Comparison of ENCODE assay signal across 20 mouse cellular contexts in the genomic region with DNA sequence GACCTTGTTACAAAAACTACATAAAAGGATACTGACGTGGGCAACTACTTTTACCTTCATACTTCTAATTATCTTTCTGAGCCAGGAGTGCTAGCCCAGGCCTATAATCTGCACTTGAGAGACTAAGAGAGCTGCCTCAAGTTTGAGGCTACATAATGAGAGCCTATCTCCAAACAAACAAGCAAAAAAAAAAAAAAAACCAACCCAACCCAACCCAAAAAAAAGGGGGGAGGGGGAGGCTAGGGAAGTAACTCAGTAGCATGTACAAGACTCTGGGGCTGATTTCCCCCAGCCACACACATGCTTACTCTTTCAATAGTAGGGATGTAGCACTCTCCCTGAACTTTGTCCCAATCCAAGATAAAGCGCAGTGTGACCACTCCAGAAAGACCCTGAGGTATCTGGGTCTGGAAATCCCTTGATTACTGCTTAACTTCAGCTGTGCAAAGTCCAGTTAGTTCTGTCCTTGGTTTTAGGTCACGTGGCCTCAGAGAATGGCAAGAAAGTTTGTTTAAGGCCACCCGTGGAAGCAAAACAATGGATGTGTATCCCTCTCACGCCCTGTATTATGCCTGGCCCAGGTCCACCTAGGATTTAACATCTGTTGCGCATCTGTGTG. TPM values are rescaled to one million over a fixed set of nuclear protein-coding genes. Genes with fewer than 3 reads are reported as not detected.
DNase-seq lines count a peak whose midpoint lies in the region; ATAC-seq and TF ChIP-seq lines count a peak whose summit lies in the region.
"Had no signal": no experiment of that assay in that cellular context is flagged by ENCODE, and none has a peak within 500 bp of the region (broad histone marks: within the 10 kb centered on the region; RNA-seq: fewer than 3 reads in every experiment).

No protein-coding gene starts in this region.

- 74% methylated on average over 6 of the region's 6 CpGs for WGBS in kidney, embryonic 14.5 days
- 59% methylated on average over 6 of the region's 6 CpGs for WGBS in intestine, embryonic 15.5 days

- ATAC-seq in kidney, embryonic 14.5 days (ENCODE audit: low FRiP score, low TSS enrichment): no peak
- ATAC-seq in intestine, embryonic 15.5 days: peak; percentile 49
- ATAC-seq: hindbrain, postnatal 0 days; lung, postnatal 0 days had no signal

- no peaks in the 10 kb centered on the region for H3K4me1 ChIP-seq in kidney, embryonic 14.5 days (ENCODE audit: control insufficient read depth, insufficient read depth, low read length)
- no peaks in the 10 kb centered on the region for H3K4me1 ChIP-seq in intestine, embryonic 15.5 days (replicated peaks)
- H3K4me1 ChIP-seq: heart, embryonic 10.5 days had no signal

- H3K27ac ChIP-seq in kidney, embryonic 14.5 days (ENCODE audit: low read depth, low read length): no peak overlapping the region
- H3K27ac ChIP-seq in intestine, embryonic 15.5 days: no peak overlapping the region
- H3K27ac ChIP-seq: embryonic facial prominence, embryonic 10.5 days; heart, embryonic 10.5 days; hindbrain, embryonic 10.5 days; hindbrain, postnatal 0 days; layer of hippocampus, adult 2 months had no signal

- H3K79me3 ChIP-seq in C2C12 (ENCODE audit: low read depth): no peaks in the 10 kb centered on the region

- no peaks in the 10 kb centered on the region for H3K9me3 ChIP-seq in kidney, embryonic 14.5 days (ENCODE audit: control insufficient read depth, low read length)
- no peaks in the 10 kb centered on the region for H3K9me3 ChIP-seq in intestine, embryonic 15.5 days
- H3K9me3 ChIP-seq: embryonic facial prominence, embryonic 10.5 days; heart, embryonic 10.5 days; hindbrain, embryonic 10.5 days had no signal

- H3K4me2 ChIP-seq in kidney, embryonic 14.5 days (replicated peaks; ENCODE audit: low read depth, low read length): no peak overlapping the region
- no peak overlapping the region for H3K4me2 ChIP-seq in intestine, embryonic 15.5 days (replicated peaks)

- no peaks in the 10 kb centered on the region for H3K79me2 ChIP-seq in C2C12 (ENCODE audit: control insufficient read depth, insufficient read depth)

- TF ChIP-seq CTCF in C2C12 (IDR thresholded peaks at IDR 0.05; ENCODE audit: control insufficient read depth, insufficient read depth, insufficient read length): no peak

- no peaks in the 10 kb centered on the region for H3K27me3 ChIP-seq in kidney, embryonic 14.5 days (ENCODE audit: control insufficient read depth, insufficient read depth, low read length)
- H3K27me3 ChIP-seq in C2C12 (ENCODE audit: control insufficient read depth, insufficient read depth, insufficient read length): no peaks in the 10 kb centered on the region
- H3K27me3 ChIP-seq in intestine, embryonic 15.5 days (replicated peaks): no peaks in the 10 kb centered on the region

- H3K4me3 ChIP-seq in kidney, embryonic 14.5 days (ENCODE audit: low read length): no peak overlapping the region
- no peak overlapping the region for H3K4me3 ChIP-seq in C2C12 (ENCODE audit: insufficient read depth, poor library complexity, severe bottlenecking)
- no peak overlapping the region for H3K4me3 ChIP-seq in intestine, embryonic 15.5 days (replicated peaks)
- H3K4me3 ChIP-seq: embryonic facial prominence, embryonic 10.5 days; heart, embryonic 10.5 days; hindbrain, embryonic 10.5 days; layer of hippocampus, adult 2 months had no signal

- H3ac ChIP-seq in C2C12 (ENCODE audit: control insufficient read depth, insufficient read length, low read depth): no peak overlapping the region

- H3K36me3 ChIP-seq in kidney, embryonic 14.5 days (ENCODE audit: control insufficient read depth, insufficient read depth, low read length): no peaks in the 10 kb centered on the region
- no peaks in the 10 kb centered on the region for H3K36me3 ChIP-seq in C2C12 (ENCODE audit: control insufficient read depth, insufficient read depth)
- H3K36me3 ChIP-seq in intestine, embryonic 15.5 days: no peaks in the 10 kb centered on the region
- H3K36me3 ChIP-seq: embryonic facial prominence, embryonic 10.5 days; heart, embryonic 10.5 days; hindbrain, embryonic 10.5 days had no signal

- no peak overlapping the region for H3K9ac ChIP-seq in kidney, embryonic 14.5 days (ENCODE audit: low read depth, low read length)
- H3K9ac ChIP-seq in intestine, embryonic 15.5 days: no peak overlapping the region

- DNase-seq in kidney, adult 11 months: peak; percentile 66
- DNase-seq in kidney, postnatal 36 days: peak; percentile 35 to 69
- DNase-seq in heart, adult 11 months: no peak
- DNase-seq in gastrocnemius, adult 18-20 months (ENCODE audit: low spot score): no peak
- DNase-seq in layer of hippocampus, adult 11-12 months (ENCODE audit: low spot score): no peak
- DNase-seq: adrenal gland, adult 2 months; cerebellum, adult 8-10 months; gastrocnemius, postnatal 25 days; layer of hippocampus, postnatal 36 days; midbrain, embryonic 14.5 days; thymus, postnatal 25 days had no signal

TF ChIP-seq in C2C12, 6 proteins besides CTCF, POLR2A, EP300 and RAD21:
- TF ChIP-seq USF1 (IDR thresholded peaks at IDR 0.05; ENCODE audit: low read depth): peak; percentile 16
- no peak for TF ChIP-seq MYOG (IDR thresholded peaks at IDR 0.05; ENCODE audit: control insufficient read depth, extremely low read depth, insufficient read length)

RNA-seq across cellular contexts. Expression of gene Ddx3x, which starts 5.1 kb away (rescaled TPM):
- 131 and 161 TPM in 2 replicates for polyA plus RNA-seq in kidney, embryonic 14.5 days (2014; fragmentation: Nextera tagmentation; extraction: Ambion mirVana)
- 63.1 TPM for polyA plus RNA-seq in C2C12 (2012; fragmentation: generic; extraction: Trizol)
- polyA plus RNA-seq in intestine, embryonic 15.5 days (2015; fragmentation: Nextera tagmentation; extraction: Ambion mirVana): 112 and 128 TPM in 2 replicates
- total RNA-seq in gastrocnemius, adult 18-20 months (2021): 100 to 1,000 TPM; 149 to 200 TPM

Comparison
In these comparisons a context has a peak if more than half of its experiments do, and no peak if none do; other contexts are left out.
1. DNase-seq: peak in kidney, adult 11 months (single experiment) and kidney, postnatal 36 days (2 of 2); none in heart, adult 11 months (single experiment), gastrocnemius, adult 18-20 months (single experiment) and layer of hippocampus, adult 11-12 months (single experiment).